Mouse (Mus musculus): ENCODE data around the gene 5730596B20Rik. TPM values are rescaled to one million over a fixed set of nuclear protein-coding genes. Genes with fewer than 3 reads are reported as not detected.

The 5730596B20Rik gene
- polyA plus RNA-seq, 1 experiment, result 0.07 TPM

DNA sequence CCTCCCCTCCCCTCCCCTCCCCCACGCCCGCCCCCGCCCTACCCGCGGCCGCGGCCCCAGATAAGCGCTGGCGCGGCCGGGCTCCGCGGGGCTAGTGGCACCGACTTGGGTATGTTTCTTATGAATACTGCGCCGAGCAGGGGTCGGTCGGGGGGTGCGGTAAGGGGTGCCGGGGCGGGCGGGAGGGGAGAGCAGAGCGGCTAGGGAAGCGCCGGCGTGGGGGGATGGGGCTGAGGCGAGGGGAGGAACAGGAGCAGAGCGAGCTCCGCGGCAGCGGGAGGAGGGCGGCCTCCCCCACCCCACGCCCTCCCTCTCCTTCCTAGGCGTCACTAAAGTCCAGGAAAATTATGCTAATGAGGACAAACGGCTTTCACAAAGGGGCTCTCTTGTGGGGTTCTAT is 1.4 kb upstream of the 5730596B20Rik start:
- no peak for DNase-seq (ENCODE audit: low spot score)

- no peak for DNase-seq (ENCODE audit: low spot score)
These were observed 907 bp upstream of the 5730596B20Rik start for GRCm38 (mm10) chr6:52176391-52176790.

GRCm38 (mm10) chr6:52177806-52178205 is 508 bp downstream of the 5730596B20Rik start:
- no peak for DNase-seq (ENCODE audit: low spot score)

DNA sequence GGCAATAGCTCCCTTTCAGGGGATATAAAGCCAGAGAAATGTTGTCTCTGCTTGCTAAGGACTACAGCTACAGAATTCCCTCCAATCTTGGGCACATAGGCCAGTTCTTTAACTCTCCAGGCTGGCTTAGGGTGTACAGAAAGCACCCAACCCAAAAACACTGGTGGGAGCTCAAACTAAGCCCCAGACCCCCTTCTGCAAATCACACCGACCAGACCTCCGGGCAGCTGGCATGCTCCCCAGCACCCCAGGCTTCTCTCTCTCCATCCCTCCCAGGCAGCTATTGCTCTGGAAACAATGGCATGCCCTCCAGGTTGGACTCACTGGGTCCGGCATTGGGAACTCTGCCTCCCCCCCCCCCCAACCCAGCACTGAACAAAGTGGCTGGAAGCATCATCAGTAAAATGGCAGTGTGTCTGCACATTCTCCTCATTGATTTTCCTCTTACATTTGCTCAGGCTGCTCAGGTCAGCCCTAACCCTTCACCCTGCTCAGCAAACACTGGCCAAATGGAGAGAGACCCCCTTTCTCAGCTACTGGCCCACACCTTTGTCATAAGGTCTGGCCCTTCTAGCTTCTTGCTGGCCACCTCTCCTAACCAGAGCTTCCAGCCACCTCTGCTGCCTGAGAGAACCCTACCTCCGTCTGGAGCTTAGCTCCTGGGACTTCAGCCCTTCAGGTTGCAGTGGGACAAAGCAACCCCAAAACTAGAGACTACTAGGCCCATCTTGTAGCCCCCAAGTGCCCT is 1.8 kb downstream of the 5730596B20Rik start:
- DNase-seq (ENCODE audit: low spot score), result no peak

GRCm38 (mm10) chr6:52179690-52180089 is 2.4 kb downstream of the 5730596B20Rik start:
- DNase-seq (ENCODE audit: low spot score), result no peak

GRCm38 (mm10) chr6:52180213-52180710 is 3.0 kb downstream of the 5730596B20Rik start:
- DNase-seq (ENCODE audit: low spot score), result no peak

GRCm38 (mm10) chr6:52180726-52181125 is 3.4 kb downstream of the 5730596B20Rik start:
- no peak for DNase-seq (ENCODE audit: low spot score)

DNA sequence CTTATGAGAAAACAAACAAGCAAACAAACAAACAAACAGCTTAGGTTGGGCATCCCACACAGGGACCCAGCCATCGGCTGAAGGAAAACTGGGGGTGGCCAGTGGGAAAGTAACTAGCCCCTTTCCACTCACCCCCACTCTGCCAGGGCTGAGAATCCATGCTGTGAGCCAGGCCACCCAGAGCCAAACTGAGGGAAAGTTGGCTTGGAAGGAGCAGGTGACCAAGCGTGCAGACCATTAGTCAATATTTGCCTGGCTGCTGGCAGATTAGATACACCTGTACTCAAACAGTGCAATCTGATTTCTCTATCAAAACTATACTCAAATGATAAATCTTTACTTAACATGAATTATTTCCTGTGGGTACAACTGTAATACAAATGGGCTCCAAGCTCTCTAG is 4.7 kb downstream of the 5730596B20Rik start:
- DNase-seq (ENCODE audit: low spot score), result no peak

DNA sequence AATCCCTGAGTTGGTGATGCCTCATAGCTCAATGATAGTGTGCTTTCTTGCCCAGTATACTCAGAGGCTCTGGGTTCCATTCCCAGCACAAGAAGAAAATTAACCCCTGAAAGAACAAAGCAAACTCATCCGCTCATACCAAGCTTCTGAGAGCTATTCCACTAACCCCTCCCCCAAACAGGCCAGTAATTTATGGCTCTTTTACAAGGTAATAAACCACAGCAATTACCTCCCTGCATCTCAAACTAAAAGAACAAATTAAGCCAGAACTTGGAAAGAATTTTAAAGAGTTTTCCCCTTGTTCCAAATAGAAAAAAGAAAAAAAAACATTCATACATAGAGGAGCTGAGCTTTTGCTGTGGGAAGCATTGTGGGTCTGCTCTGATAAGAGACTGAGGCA is 5.5 kb downstream of the 5730596B20Rik start:
- DNase-seq (ENCODE audit: low spot score), result no peak

DNA sequence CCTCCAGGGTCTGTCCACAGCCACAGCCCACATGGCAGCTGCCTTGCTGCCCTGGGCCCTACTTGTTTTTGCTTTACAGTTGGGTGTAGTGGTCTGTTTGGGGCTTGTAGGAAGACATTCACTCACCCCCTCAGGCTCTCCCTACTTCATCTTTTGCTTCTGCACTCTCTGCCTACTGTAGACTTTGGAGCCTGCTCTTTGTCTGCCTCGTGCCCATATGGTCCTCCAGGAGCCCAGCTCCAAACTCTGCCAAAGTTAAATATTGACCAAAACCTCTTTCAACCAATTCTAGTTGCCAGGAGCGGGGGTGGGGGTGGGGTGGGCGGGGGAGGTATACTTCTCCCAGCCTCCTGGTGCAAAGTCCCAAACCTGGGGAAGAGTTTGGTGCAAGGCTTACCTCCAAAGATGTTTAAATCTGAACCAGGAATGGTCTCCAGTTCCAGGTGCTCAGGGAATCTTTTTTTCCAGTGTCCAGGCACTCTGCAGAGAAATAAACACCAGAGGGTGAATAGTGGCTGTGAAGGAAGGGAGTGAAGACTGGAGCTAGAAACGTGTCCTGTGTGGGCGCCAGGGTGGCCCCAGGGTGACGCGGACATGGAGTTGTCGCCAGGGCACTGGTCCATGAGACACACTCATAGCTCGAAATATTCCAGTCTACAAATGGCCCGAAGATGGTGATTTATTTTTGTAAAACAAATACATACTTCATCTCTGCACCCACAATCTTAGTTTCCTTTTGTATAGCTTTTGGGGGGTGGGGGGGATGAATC is 6.2 kb downstream of the 5730596B20Rik start:
- DNase-seq (ENCODE audit: low spot score), result no peak

- DNase-seq (ENCODE audit: low spot score), result no peak
These were observed 7.4 kb downstream of the 5730596B20Rik start for GRCm38 (mm10) chr6:52184668-52185067.

GRCm38 (mm10) chr6:52185222-52185621 is 7.9 kb downstream of the 5730596B20Rik start:
- no peak for DNase-seq (ENCODE audit: low spot score)

- no peak for DNase-seq (ENCODE audit: low spot score)
These were observed 8.5 kb downstream of the 5730596B20Rik start for GRCm38 (mm10) chr6:52185834-52186233.

GRCm38 (mm10) chr6:52186500-52186899 is 9.2 kb downstream of the 5730596B20Rik start:
- no peak for DNase-seq (ENCODE audit: low spot score)

- DNase-seq (ENCODE audit: low spot score), result no peak
These were observed 11.9 kb downstream of the 5730596B20Rik start for GRCm38 (mm10) chr6:52189172-52189591.

- no peak for DNase-seq (ENCODE audit: low spot score)
These were observed 12.6 kb downstream of the 5730596B20Rik start for GRCm38 (mm10) chr6:52189909-52190308.

GRCm38 (mm10) chr6:52190410-52190809 is 13.1 kb downstream of the 5730596B20Rik start:
- DNase-seq (ENCODE audit: low spot score), result no peak

DNA sequence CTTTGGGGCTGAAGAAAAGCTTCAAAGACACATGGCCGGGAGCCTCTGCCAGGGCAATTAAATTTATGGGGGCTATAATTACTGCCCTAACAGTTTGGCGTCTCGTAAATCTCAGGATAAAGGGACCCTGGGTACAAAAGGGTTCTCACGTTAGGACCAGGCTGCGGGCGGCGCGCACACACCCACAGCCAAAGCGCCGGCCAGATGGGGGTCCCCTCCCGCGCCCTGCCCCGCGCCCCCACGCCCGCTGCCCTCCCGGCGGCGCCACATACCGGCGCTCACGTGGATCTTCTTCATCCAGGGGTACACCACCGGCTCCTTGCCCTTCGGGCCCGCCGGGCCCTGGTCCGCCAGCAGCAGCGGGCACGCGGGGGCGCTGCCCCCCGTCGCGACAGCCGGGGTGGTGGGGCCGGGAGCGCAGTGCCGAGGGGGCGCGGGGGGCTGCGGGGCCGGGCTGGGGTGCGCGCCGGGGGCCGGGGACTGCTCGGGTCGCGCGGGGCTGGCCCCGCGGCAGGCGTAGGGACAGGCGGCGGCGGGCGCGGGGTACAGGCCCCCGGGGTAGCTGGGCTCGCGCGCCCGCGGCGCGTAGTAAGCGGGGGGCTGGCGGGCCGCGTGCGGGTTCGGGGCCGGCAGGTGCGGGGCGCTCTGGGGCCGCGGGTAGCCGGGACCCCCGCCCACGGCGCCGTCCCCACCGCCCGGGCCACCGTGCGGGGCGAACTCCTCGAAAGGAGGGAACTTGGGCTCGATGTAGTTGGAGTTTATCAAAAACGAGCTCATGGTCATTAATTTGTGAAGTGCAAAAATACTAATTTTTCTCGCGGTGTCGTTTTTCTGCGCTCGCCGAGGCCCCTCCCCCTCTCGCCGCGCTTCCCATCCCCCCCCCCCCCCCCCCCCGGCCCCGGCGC is 13.9 kb downstream of the 5730596B20Rik start, which contains the start of gene Hoxa4:
Hoxa4 (minus strand) TSS at position 848 of the 905 bp plus-strand sequence.
- no peak for DNase-seq (ENCODE audit: low spot score)

DNA sequence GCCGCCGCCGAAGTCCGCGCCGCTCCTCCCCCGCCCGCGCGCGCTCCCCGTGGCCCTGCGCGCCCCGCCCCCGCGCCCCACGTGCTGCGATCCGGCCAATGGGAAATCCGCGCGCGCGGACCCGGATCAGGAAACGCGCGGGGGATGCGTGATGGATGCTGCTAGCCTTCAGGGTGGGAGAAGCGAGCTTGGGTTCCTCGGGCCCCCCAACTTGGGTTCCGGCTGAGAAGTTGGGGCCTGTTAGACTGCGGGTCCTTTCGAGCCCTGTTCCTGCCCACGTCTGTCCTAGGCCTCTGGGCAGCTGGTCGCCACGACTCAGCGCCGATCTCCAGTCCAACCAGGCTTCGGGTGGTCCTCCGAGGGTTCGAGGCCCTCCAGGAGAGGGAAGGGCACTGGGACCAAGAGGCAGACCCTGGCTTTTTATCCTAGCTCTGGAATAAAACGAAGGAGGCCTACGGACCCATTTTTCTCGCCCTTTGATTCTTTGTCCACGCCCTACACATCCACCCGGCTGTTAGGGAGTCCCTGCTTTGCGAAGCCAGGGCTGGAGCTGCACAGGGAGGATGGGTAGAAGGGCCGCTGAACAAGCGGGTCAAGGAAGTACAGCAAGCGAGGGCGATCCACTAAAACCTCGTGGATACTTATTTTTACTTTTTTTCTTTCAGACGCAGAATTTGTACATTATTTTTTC is 14.7 kb downstream of the 5730596B20Rik start:
- DNase-seq (ENCODE audit: low spot score), result peak; percentile 82

GRCm38 (mm10) chr6:52194690-52195089 is 17.4 kb downstream of the 5730596B20Rik start:
- DNase-seq (ENCODE audit: low spot score), result no peak

GRCm38 (mm10) chr6:52196811-52197210 is 19.5 kb downstream of the 5730596B20Rik start:
- no peak for DNase-seq (ENCODE audit: low spot score)
